Mouse (Mus musculus): Measurements from ENCODE around the gene Amacr. TPM values are rescaled to one million over a fixed set of nuclear protein-coding genes. Genes with fewer than 3 reads are reported as not detected.

Gene Amacr
- total RNA-seq, 2 experiments from 2014 or later = 10.5 to 11.5 TPM

DNA sequence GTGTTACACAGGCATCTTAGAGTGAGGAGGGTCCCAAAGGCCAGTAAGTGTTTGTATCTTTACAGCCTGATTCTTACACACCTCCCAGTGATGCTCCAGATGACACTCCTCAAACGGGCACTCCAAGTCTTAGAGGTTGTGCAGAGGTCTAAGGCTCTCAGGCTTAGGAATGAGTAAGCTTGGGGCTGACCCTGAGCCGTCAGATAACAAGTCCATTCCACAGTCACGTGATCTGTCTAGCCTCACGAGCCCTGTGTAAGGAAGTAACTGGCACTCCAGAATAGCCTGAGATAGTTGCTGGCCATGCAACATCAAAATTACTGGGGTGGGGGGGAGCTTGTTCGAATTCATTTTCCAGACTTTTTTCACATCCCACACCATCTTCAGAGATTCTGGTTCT lies 58.5 kb downstream of the Amacr start:
- DNase-seq (ENCODE audit: low spot score in 2 of 2) = no peak
- intact Hi-C loops (cut with DNase I) = no loop called here

GRCm38 (mm10) chr15:11041229-11041628 lies 59.7 kb downstream of the Amacr start:
- intact Hi-C loops (cut with DNase I) = no loop called here

DNA sequence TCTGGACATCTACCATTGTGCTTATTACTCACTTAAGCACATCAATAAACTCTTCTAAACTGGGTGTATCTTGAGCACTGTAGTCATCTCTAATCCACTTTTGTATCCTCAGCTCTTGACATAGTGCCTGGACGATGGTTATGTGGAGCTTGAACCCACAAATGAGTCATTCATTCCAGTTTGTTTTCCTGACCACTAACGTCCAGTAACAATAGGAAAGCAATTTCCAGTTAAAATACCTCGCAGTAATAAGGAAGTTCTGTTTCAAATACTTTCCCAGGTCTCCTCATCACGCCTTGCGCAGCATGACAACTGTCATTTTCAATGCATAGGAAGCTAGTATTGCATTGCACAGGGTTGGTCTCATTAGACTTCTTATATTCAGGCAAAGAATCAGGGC lies 61.3 kb downstream of the Amacr start:
- DNase-seq (ENCODE audit: low spot score in 2 of 2) = no peak
- intact Hi-C loops (cut with DNase I) = no loop called here

More at GRCm38 (mm10) chr15:11041229-11041628, 59.7 kb downstream of the Amacr start:
- DNase-seq (ENCODE audit: low spot score in 2 of 2) = no peak

Other genes starting within 250 kb of the Amacr start
- not detected for gene C1qtnf3, start 29.4 kb upstream of the Amacr start, total RNA-seq (2021)
- gene Slc45a2, start 19.0 kb downstream of the Amacr start, total RNA-seq (2021) = not detected
- gene Rxfp3, start 56.2 kb downstream of the Amacr start, total RNA-seq (2021) = 1 to 10 TPM; 3.1 TPM
- under 1 TPM; 0.39 to 0.66 TPM for gene Adamts12, start 83.0 kb downstream of the Amacr start, total RNA-seq (2021)